Mouse (Mus musculus) R1 (cell line): Measurements from ENCODE around the gene Vamp1.
A peak's percentile ranks its signal among the peaks of the same experiment; 100 is the strongest.

Experiments used
- DNase-seq: peaks from one replicate; pipeline ENCODE4 v3.0.0-alpha.2; 2018; ENCODE audit warnings: low read depth, low spot score

The Vamp1 gene

DNA sequence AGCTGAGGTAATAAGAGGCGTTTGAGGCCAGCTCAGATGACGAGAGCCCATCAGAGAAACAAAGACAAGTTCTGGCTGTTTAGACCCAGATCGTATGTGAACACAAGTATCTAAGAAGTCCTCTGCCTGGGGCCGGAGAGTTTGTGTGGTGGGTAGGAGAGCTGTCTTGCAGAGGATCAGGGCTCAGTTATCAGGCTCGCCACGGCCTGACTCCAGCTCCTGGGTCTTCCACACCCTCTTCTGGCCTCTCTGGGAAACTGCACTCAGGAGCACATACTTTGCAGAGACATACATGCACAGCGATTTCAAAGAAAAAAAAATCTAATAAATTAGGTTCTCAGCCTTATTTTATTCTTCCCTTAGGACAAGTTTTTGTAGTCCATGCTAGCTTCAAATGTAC is 69.4 kb downstream of the Vamp1 start:
- peak; percentile 85 for DNase-seq

- peak; percentile 93 for DNase-seq
These were observed 70.5 kb downstream of the Vamp1 start, which contains the start of gene Tuba3a for GRCm38 (mm10) chr6:125285890-125286289. Tuba3a (minus strand) TSS chr6:125286042.

GRCm38 (mm10) chr6:125286944-125287343 is 71.6 kb downstream of the Vamp1 start:
- DNase-seq: no peak

- no peak for DNase-seq
These were observed 73.4 kb downstream of the Vamp1 start for GRCm38 (mm10) chr6:125288730-125289129.

- DNase-seq: no peak
These were observed 76.0 kb downstream of the Vamp1 start for GRCm38 (mm10) chr6:125291329-125291728.

DNA sequence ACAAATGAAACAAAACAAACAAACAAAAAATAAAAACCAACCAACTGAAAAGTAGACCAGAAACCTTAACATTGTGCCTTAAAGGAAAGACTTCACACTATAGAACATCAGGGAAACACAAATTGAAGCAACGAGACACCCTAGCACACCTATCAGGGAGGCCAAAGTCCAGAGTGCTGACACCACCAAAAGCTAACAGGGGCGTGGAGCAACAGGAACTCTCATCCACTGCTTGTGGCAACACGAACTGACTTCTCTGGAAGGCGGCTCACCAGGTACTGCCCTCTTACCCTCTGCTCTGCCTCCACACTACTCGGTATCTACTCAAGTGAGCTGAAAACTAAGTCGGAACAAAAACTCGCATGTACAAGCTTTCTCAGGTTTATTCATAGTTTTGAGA is 76.9 kb downstream of the Vamp1 start:
- no peak for DNase-seq

- DNase-seq: no peak
These were observed 78.7 kb downstream of the Vamp1 start for GRCm38 (mm10) chr6:125294049-125294448.
